Mouse (Mus musculus) embryonic facial prominence, embryonic 13.5 days (tissue): ENCODE measurements around the gene Phactr2. TPM values are rescaled to one million over a fixed set of nuclear protein-coding genes. Genes with fewer than 3 reads are reported as not detected.
A peak's percentile ranks its signal among the peaks of the same experiment; 100 is the strongest.
"Not testable (repeated sequence)": the region's sequence is repeated elsewhere in the genome, so short reads cannot be mapped to it uniquely, and the experiment has no call there.

Source experiments
- ATAC-seq: fragments of 200-750 bp; cut with Nextera tagmentation; 2 replicates; pipeline ENCODE4 v1.8.0; 2017; ENCODE audit warnings: low read depth; ENCODE audit not compliant: insufficient number of reproducible peaks, insufficient read depth, low FRiP score, low TSS enrichment
- H3K27ac ChIP-seq: fragments of 300-500 bp; sonication (generic); 2 replicates; pipeline ENCODE4 v1.5.1; 2015; ENCODE audit warnings: moderate library complexity, mild to moderate bottlenecking, inconsistent platforms
- H3K27me3 ChIP-seq: fragments of 300-500 bp; sonication (generic); 2 replicates; pipeline ENCODE4 v1.6.1; 2015; ENCODE audit warnings: mild to moderate bottlenecking, inconsistent platforms
- H3K36me3 ChIP-seq: fragments of 300-500 bp; sonication (generic); 2 replicates; pipeline ENCODE4 v1.6.1; 2015; ENCODE audit warnings: mild to moderate bottlenecking, inconsistent platforms
- H3K4me1 ChIP-seq: fragments of 300-500 bp; sonication (generic); 2 replicates; pipeline ENCODE4 v1.6.1; 2015; ENCODE audit warnings: inconsistent platforms
- H3K4me2 ChIP-seq: fragments of 300-500 bp; sonication (generic); 2 replicates; pipeline ENCODE4 v1.6.1; 2015; ENCODE audit warnings: moderate library complexity, mild to moderate bottlenecking, inconsistent platforms
- H3K4me3 ChIP-seq: fragments of 300-500 bp; sonication (generic); 2 replicates; pipeline ENCODE4 v1.5.1; 2015; ENCODE audit warnings: mild to moderate bottlenecking, inconsistent platforms
- H3K9ac ChIP-seq: fragments of 300-500 bp; sonication (generic); 2 replicates; pipeline ENCODE4 v1.6.1; 2015; ENCODE audit warnings: mild to moderate bottlenecking, inconsistent platforms
- H3K9me3 ChIP-seq: fragments of 300-500 bp; sonication (generic); 2 replicates; pipeline ENCODE4 v1.6.1; 2016; ENCODE audit warnings: inconsistent platforms
- WGBS: fragments of 180-500 bp; shearing (Covaris S2); methylation state at CpG from one replicate; pipeline ENCODE4 v1.1.7; 2015; ENCODE audit warnings: mixed read lengths; 5-methylcytosine and 5-hydroxymethylcytosine counted together
- polyA plus RNA-seq: library from polyadenylated mRNA; unstranded; fragments of >200 nt; fragmentation: Nextera tagmentation; extraction: Ambion mirVana; gene quantifications from 2 replicates; pipeline ENCODE4 v1.2.1, GENCODE M21; 2015

Gene Phactr2
- 22.9 and 24.9 TPM in 2 replicates for polyA plus RNA-seq

- peak within 1 kb of the TSS; percentile 70 for H3K4me3 ChIP-seq
- H3K27me3 ChIP-seq, result peaks cover 51% of the 10 kb centered on the region
- peak; percentile 65 for ATAC-seq
- peak within 1 kb of the TSS; percentile 79 for H3K9ac ChIP-seq
- WGBS, result under 1% methylated on average over 71 of the region's 71 CpGs
- peaks cover 14% of the 10 kb centered on the region for H3K4me1 ChIP-seq
- H3K9me3 ChIP-seq, result no peaks in the 10 kb centered on the region
- H3K4me2 ChIP-seq, result peak within 1 kb of the TSS; percentile 99
- no peaks in the 10 kb centered on the region for H3K36me3 ChIP-seq
- 0 out of 2 replicates have a peak within 1 kb of the TSS, but pooled peaks have one; percentile 5 for H3K27ac ChIP-seq
Measured at GRCm38 (mm10) chr10:13473833-13474567, at the start of gene Phactr2. Phactr2 (minus strand) TSS chr10:13474412.

GRCm38 (mm10) chr10:13521857-13522256 is 47.6 kb upstream of the Phactr2 start:
- H3K36me3 ChIP-seq, result peaks cover 2% of the 10 kb centered on the region
- no peaks in the 10 kb centered on the region for H3K4me1 ChIP-seq
- H3K4me3 ChIP-seq, result no peak overlapping the region
- H3K4me2 ChIP-seq, result no peak overlapping the region
- ATAC-seq, result no peak
- H3K9ac ChIP-seq, result no peak overlapping the region
- 86% methylated on average over 4 of the region's 4 CpGs for WGBS
- no peaks in the 10 kb centered on the region for H3K9me3 ChIP-seq
- H3K27ac ChIP-seq, result no peak overlapping the region
- no peaks in the 10 kb centered on the region for H3K27me3 ChIP-seq

- H3K4me1 ChIP-seq, result peaks cover 8% of the 10 kb centered on the region
- H3K9ac ChIP-seq, result no peak overlapping the region
- no peak overlapping the region for H3K27ac ChIP-seq
- H3K4me3 ChIP-seq, result no peak overlapping the region
- H3K36me3 ChIP-seq, result peaks cover 19% of the 10 kb centered on the region
- no peak overlapping the region for H3K4me2 ChIP-seq
- H3K9me3 ChIP-seq, result no peaks in the 10 kb centered on the region
- 83% methylated on average over 8 of the region's 8 CpGs for WGBS
- peaks cover 5% of the 10 kb centered on the region for H3K27me3 ChIP-seq
- ATAC-seq, result no peak
Measured at GRCm38 (mm10) chr10:13502371-13502770, 28.2 kb upstream of the Phactr2 start.

- Histone ChIP-seq H3K4me2 (peak overlapping the region; percentile 83), H3K36me3 (peaks cover 17% of the 10 kb centered on the region), H3K4me3 (peak overlapping the region; percentile 65), H3K9ac (peak overlapping the region; percentile 76)
- not testable (repeated sequence) for ATAC-seq, H3K27me3 ChIP-seq, H3K4me1 ChIP-seq, H3K9me3 ChIP-seq, H3K27ac ChIP-seq
- 48% methylated on average over 4 of the region's 4 CpGs for WGBS
Measured at GRCm38 (mm10) chr10:13501533-13501932, 27.3 kb upstream of the Phactr2 start.

- Histone ChIP-seq H3K4me1 (peaks cover 8% of the 10 kb centered on the region), H3K4me3 (peak overlapping the region; percentile 65), H3K27ac (no peak overlapping the region; the same call in 1 of the 2 replicates), H3K36me3 (peaks cover 13% of the 10 kb centered on the region), H3K9me3 (no peaks in the 10 kb centered on the region), H3K27me3 (peaks cover 5% of the 10 kb centered on the region), H3K9ac (peak overlapping the region; percentile 76), H3K4me2 (peak overlapping the region; percentile 83)
- 0% methylated on average over 30 of the region's 30 CpGs for WGBS
- peak; percentile 80 for ATAC-seq
Measured at GRCm38 (mm10) chr10:13500938-13501496, 26.8 kb upstream of the Phactr2 start.

GRCm38 (mm10) chr10:13500473-13500872 is 26.3 kb upstream of the Phactr2 start:
- Histone ChIP-seq H3K9me3 (no peaks in the 10 kb centered on the region), H3K36me3 (peaks cover 8% of the 10 kb centered on the region), H3K27me3 (peaks cover 5% of the 10 kb centered on the region), H3K4me3 (peak overlapping the region; percentile 65), H3K9ac (peak overlapping the region; percentile 76; the same call in 1 of the 2 replicates), H3K27ac (no peak overlapping the region; the same call in 1 of the 2 replicates), H3K4me1 (peaks cover 8% of the 10 kb centered on the region), H3K4me2 (peak overlapping the region; percentile 83)
- ATAC-seq, result no peak
- 42% methylated on average over 9 of the region's 9 CpGs for WGBS

GRCm38 (mm10) chr10:13499331-13499730 is 25.1 kb upstream of the Phactr2 start, which contains the start of gene Fuca2:
Fuca2 (plus strand) TSS chr10:13499540.
- Histone ChIP-seq H3K9ac (no peak within 1 kb of the TSS), H3K27ac (no peak within 1 kb of the TSS), H3K4me3 (no peak within 1 kb of the TSS), H3K4me1 (peaks cover 8% of the 10 kb centered on the region), H3K27me3 (peaks cover 5% of the 10 kb centered on the region), H3K36me3 (no peaks in the 10 kb centered on the region), H3K9me3 (no peaks in the 10 kb centered on the region), H3K4me2 (no peak within 1 kb of the TSS)
- 86% methylated on average over 2 of the region's 2 CpGs for WGBS
- no peak for ATAC-seq

GRCm38 (mm10) chr10:13496315-13496714 is 22.1 kb upstream of the Phactr2 start:
- H3K9ac ChIP-seq, result no peak overlapping the region
- no peaks in the 10 kb centered on the region for H3K36me3 ChIP-seq
- H3K4me1 ChIP-seq, result no peaks in the 10 kb centered on the region; the same call in 1 of the 2 replicates
- no peak for ATAC-seq
- no peaks in the 10 kb centered on the region for H3K9me3 ChIP-seq
- H3K27ac ChIP-seq, result no peak overlapping the region
- H3K4me3 ChIP-seq, result no peak overlapping the region
- H3K4me2 ChIP-seq, result no peak overlapping the region
- H3K27me3 ChIP-seq, result peaks cover 5% of the 10 kb centered on the region
- 82% methylated on average over 3 of the region's 3 CpGs for WGBS

- H3K4me3 ChIP-seq, result no peak overlapping the region
- no peak overlapping the region for H3K9ac ChIP-seq
- no peak overlapping the region for H3K27ac ChIP-seq
- no peak overlapping the region for H3K4me2 ChIP-seq
- WGBS, result 88% methylated on average over 9 of the region's 9 CpGs
- no peak for ATAC-seq
- H3K9me3 ChIP-seq, result no peaks in the 10 kb centered on the region
- peaks cover under 1% of the 10 kb centered on the region for H3K27me3 ChIP-seq
- H3K4me1 ChIP-seq, result no peaks in the 10 kb centered on the region
- no peaks in the 10 kb centered on the region for H3K36me3 ChIP-seq
Measured at GRCm38 (mm10) chr10:13493978-13494686, 19.9 kb upstream of the Phactr2 start.

- H3K9me3 ChIP-seq, result no peaks in the 10 kb centered on the region
- no peaks in the 10 kb centered on the region for H3K4me1 ChIP-seq
- H3K4me3 ChIP-seq, result no peak overlapping the region
- H3K36me3 ChIP-seq, result no peaks in the 10 kb centered on the region
- no peak overlapping the region for H3K27ac ChIP-seq
- WGBS, result 83% methylated on average over 6 of the region's 6 CpGs
- H3K27me3 ChIP-seq, result no peaks in the 10 kb centered on the region
- H3K4me2 ChIP-seq, result no peak overlapping the region
- H3K9ac ChIP-seq, result no peak overlapping the region
- no peak for ATAC-seq
Measured at GRCm38 (mm10) chr10:13489671-13490070, 15.5 kb upstream of the Phactr2 start.

GRCm38 (mm10) chr10:13485958-13486357 is 11.7 kb upstream of the Phactr2 start:
- no peaks in the 10 kb centered on the region for H3K27me3 ChIP-seq
- H3K36me3 ChIP-seq, result no peaks in the 10 kb centered on the region
- peaks cover 5% of the 10 kb centered on the region; the same call in 1 of the 2 replicates for H3K4me1 ChIP-seq
- ATAC-seq, result no peak
- no peak overlapping the region for H3K4me2 ChIP-seq
- no peak overlapping the region for H3K27ac ChIP-seq
- H3K9me3 ChIP-seq, result no peaks in the 10 kb centered on the region
- 76% methylated on average over 4 of the region's 4 CpGs for WGBS
- H3K4me3 ChIP-seq, result no peak overlapping the region
- H3K9ac ChIP-seq, result no peak overlapping the region
